Mouse (Mus musculus) spleen, adult 12 weeks (tissue): ENCODE data around the gene Tnfrsf26.
A peak's percentile ranks its signal among the peaks of the same experiment; 100 is the strongest.

Experiments used
- DNase-seq: peaks from one replicate; pipeline ENCODE4 v3.0.0; 2022; ENCODE audit warnings: low spot score

The Tnfrsf26 gene

DNA sequence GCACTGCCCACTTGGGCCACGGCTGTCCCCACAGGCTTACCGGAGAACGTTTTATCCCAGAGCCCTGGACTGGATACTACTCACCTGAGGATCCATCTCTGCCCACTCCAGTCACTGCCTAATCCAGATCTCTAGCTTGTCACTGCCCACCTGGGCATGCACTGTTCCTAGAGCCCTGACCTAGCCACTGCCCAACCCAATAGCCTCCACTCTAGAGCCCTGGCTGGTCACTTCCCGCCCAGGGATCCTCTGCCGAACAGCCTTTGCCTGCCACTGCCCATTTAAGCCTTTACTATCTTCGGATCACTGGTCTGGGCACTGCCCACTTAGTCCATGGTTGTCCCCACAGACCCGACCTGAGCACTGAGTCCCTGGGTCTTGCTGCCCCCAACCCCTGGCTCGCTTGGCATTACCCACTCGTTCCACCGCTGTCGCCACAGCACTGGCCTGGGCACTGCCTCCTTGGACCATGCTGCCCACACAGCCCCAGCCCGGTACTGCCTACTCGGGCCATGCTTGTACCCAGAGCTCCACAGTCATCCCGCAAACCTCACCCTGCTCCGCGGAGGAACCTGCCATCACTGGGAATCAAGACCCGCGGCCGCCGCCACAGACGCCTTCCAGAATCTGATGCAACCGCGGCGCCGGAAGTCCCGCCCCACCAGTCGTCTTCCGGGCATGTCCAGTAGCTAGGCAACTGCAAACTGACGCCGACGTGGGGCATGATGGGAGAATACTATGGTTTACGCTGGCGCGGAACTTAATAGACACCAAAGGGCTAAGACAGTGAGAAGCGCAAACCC, 28.9 kb downstream of the Tnfrsf26 start, which contains the start of gene Cars:
Gene Cars, minus strand, starts transcription at position 663 of the 803 bp plus-strand sequence.
- peak; percentile 90 for DNase-seq

DNA sequence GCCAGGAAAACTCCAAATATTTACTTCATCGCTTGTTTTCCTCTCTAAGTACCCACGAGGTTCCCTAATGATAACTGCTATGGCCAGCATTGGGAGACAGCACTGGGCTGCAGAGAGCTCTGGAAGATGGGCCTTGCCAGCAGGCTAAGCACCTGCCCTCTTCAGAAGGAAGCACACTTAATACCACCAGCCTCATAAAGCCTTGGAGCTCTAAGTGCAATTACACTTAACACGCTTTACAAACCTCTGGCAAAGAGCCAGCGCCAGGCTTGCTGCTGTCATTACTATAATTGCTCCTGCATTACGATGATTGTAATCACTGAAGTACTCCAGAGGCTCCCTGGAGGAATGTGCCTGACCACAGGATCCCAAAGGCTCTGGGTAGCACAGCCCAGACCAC, 33.7 kb downstream of the Tnfrsf26 start:
- no peak for DNase-seq

DNA sequence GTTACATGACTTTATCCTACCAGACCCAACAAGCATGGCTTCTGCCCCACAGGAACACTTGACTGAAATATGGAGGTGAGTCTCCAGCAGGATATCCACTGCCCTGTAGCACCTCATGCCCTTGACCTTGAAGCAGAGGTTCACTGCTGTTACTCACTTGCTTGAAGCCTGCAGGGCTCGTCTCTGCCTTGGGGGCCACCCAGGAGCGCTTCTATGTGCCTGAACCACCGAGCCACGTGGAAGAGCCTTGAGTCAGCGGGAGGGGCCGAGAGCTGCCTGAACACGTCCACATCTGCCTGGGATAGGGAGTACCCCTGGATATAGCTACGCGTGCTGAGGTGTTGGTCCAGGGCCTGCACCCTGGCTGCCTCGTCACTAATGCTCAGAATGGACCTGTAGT, 36.3 kb downstream of the Tnfrsf26 start:
- DNase-seq = no peak

DNA sequence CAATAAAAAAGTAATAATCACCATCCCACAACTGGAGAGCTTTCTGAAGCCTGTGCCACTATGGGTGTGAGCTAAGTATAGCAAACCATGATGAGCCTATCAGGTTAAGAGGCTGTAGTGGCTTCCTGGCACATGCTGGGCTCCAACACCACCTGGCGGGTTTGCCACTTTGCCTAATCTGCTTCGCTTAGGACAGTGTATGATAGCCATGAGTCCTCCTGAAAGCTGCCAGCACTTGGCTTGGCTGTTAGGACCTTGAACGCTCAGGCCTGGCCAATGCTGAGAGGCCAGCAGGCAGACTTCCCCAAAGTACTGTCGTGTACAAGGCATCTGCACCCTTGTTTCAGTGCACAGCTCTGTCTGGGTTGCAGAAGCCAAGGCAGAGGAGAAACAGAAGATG, 40.5 kb downstream of the Tnfrsf26 start:
- DNase-seq = no peak

DNA sequence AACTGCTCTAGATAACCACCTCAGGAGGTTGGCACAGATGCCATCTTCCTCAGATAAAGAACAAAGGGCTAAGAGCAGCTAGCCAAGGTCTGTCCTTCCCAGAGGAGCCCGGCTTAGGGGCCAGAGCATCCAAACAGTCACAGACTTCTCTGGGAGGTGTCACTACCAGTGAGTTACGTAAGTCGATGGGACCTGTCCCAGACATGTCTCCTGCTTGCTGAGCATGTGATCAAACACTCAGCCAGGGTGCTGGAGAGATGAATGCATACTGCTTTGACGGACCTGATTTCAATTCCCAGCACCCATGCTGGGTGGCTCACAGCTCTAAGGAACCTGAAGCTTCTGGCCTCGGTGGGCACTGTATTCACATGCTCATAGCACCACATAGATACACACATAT, 40.9 kb downstream of the Tnfrsf26 start:
- DNase-seq = no peak

DNA sequence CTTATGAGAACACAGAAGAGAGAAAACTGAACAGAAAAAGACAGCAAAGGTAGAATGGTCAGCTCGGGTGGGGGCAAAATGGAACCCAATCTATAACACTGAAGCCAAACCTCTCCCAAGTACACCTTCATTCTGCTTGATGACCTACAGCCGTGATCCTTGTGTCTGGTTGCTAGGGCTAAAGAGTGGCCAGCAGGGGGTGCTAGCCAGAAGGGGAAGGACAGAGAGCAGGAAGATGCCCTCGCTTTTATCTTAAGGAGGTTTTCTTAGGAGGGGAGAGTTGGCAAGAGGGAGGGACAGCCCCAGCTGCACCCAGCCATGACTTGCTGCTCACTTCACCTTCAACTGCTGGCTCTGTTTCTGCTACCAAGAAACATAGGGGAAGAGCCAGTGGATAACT, 44.6 kb downstream of the Tnfrsf26 start:
- peak; percentile 58 for DNase-seq

DNA sequence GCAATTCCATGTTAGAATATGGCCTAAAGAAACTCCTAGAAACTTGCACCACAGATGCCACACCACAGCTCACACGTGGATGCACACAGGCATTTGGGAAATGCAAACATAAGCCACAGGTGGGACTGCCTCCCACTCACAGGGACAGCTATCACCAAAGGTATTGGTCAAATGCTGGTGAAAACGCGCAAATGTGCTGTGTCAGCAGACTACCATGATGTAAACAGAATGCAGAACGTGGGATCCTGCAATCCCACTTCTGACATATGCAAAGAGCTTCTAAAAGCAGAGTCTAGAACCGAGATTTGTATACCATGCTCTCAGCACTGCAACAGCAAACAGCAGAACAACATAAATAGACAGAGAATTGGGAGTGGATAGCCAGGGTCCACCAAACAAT, 45.5 kb downstream of the Tnfrsf26 start:
- DNase-seq = no peak

DNA sequence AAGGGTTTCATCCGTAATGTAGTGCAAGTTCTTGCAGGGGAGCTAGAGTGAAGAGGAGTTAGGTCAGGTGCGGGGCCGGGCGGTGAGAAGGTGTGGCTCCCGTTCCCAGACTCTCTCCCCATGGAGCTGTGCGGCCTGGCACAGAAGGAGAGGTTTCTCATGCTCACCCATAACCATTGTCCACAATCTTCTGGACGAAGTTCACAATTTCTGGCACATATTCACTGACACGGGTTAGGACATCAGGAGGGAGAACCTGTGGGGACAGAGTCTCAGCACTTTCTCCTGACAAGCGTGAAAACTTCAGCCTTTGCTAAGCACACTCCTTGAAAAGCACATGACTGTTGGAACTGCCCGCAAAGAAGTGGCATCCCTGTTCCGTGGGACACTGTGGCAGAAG, 52.8 kb downstream of the Tnfrsf26 start:
- no peak for DNase-seq

DNA sequence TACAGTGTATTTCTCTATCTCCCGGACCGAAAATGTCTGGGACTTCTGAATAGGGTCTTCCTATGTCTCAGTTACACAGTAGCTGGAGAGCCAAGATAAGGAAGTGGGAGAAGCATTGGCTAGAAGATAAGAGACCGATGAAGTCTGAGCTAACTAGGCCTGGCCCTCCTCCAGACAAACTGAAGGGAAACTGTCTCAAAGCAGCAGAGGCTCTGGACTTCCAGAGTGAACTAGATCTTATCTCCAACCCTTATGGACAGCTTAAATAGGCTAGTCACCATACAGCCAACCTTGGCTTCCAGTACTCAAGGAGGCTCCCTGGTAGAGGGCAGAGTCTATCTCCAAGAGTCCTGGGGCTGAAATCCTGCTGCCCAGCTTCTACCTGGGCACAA, 62.9 kb downstream of the Tnfrsf26 start:
- DNase-seq = peak; percentile 30

DNA sequence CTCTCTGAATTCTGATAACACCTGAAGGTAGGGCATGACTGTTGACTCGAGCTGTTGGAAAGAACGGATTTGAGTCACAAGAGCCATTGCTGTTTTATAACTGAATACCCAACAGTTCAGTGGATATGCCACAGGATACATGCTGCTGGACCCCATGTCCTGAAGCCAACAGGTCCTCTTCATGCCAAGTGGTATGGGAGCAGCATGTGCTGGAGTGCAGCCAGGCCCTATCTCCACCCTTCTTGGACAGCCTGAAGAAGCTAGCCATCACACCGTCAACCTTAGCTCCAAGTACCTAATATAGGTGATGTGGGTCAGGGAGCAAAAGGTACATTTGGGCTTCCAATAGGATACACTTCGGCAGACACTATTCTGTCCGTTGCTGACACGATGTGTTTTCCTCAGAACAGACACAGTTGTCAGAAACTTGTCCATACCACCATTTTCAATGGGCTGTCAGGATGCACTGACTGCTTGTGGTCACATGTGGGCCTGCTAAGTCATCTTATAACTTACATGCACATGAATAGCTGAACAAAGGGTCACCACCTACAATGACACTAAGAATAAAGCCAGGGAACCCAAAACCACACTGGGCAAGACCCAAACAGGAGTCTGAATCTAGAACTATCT, 63.4 kb downstream of the Tnfrsf26 start:
- DNase-seq = no peak

DNA sequence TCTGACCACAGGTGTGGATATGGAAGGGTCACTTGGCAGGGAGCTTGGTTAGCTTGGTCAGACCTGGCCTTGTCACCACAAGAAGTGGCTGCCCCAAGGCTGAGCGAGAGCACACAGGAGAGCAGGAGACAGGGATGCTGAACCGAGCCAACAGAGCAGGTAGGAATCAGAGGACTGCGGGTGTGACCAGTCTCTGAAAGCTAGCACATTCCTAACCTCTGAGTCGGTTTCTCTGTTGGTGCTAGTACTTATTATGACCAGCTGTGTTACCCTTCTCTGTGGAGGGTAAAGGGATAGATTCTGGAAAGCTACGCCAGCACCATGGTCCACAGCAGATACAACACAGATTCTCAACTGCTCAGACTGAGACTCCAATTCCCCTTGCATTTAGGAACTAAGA, 64.7 kb downstream of the Tnfrsf26 start:
- no peak for DNase-seq
